Mouse (Mus musculus) heart, adult 18-20 months (tissue): ENCODE measurements around the gene Duoxa2. TPM values are rescaled to one million over a fixed set of nuclear protein-coding genes. Genes with fewer than 3 reads are reported as not detected.
"Not testable (repeated sequence)": the region's sequence is repeated elsewhere in the genome, so short reads cannot be mapped to it uniquely, and the experiment has no call there.

Source experiments
- DNase-seq, 2 experiments: peaks; one replicate each; pipeline ENCODE4 v3.0.0; 2021 to 2022; ENCODE audit warnings: mixed read lengths in 1 of 2
- total RNA-seq, 2 experiments: library from RNA; stranded (reverse); gene quantifications; 2 replicates each; pipeline ENCODE4 v1.2.3; 2021

The Duoxa2 gene
- total RNA-seq, 2 experiments from 2014 or later, result 0.18 TPM; not detected in 1

DNA sequence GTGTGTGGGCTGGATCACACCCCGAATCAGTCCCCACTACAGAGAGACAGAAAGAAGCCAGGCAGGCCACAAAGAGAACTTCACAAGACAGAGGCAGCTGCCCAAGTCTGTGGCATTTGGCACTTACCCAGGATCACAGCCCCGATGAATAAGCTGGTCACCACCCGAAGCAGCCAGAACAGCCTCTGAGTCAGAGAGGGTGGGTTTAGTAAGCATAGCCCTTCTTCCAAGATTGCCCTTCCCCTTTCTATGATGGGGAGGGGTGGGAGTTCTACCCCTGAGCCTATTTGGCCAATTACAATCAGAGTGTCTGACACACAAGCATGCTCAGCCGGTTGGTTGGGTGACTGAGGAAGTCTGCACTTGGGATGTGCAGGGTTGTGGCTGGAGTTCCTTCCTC, 7.5 kb downstream of the Duoxa2 start:
- DNase-seq, result no peak

DNA sequence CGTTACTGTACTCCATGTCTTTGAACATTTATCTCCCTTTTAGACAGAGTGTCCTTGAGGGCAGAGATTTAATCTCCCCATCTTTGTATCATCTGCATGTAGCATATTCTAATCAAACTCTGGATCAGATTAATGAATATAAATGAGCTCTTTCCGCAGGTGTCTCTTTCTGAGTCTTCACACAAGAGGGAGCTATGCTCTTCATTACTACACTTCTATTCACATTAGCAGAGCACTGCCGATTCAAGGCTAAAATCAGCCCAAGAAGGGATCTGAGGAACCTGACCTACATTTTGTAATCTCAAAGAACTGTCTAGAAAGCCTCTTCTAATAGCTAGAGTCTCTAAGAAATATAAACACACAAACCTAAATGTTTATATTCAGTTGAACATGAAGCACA, 10.9 kb downstream of the Duoxa2 start:
- DNase-seq, result no peak

GRCm38 (mm10) chr2:122311561-122311960, 12.9 kb downstream of the Duoxa2 start:
- DNase-seq, result no peak

GRCm38 (mm10) chr2:122312722-122313417, 14.2 kb downstream of the Duoxa2 start:
- peak; percentile 27 to 84 for DNase-seq

DNA sequence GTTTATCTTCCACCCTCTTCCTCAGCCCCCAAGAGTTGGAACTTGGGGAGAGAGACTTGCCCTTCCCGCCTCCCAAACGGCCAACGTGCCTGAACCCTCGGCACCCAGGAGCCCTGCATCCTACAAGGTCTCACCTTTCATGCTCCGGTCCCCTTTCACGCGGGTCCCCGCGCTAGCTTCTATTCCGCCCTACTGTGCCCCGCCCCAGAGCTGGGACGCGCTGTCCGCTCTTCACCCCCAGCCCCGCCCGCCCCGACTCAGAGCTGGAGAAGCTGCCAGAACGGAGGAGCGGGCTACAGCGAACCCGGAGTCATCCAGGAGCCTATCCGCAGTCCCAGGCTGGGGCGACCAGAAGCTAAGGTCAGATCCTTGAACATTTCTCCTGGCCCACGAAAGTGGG, 14.8 kb downstream of the Duoxa2 start, which contains the start of gene Duoxa1:
Duoxa1 (minus strand) TSS at position 195 of the 400 bp plus-strand sequence.
- DNase-seq, result peak in 1 of 2 experiments; percentile 12

- DNase-seq, result no peak
These were observed 16.7 kb downstream of the Duoxa2 start, which contains the start of gene Duox1 for GRCm38 (mm10) chr2:122315372-122315771. Gene Duox1, plus strand, starts transcription at chr2:122315672.

GRCm38 (mm10) chr2:122317384-122317783, 18.7 kb downstream of the Duoxa2 start:
- no peak for DNase-seq

- DNase-seq, result no peak
These were observed 25.3 kb downstream of the Duoxa2 start for GRCm38 (mm10) chr2:122323960-122324359.

- DNase-seq, result no peak
These were observed 25.9 kb downstream of the Duoxa2 start for GRCm38 (mm10) chr2:122324586-122324985.

- no peak for DNase-seq
These were observed 26.7 kb downstream of the Duoxa2 start for GRCm38 (mm10) chr2:122325361-122325760.

DNA sequence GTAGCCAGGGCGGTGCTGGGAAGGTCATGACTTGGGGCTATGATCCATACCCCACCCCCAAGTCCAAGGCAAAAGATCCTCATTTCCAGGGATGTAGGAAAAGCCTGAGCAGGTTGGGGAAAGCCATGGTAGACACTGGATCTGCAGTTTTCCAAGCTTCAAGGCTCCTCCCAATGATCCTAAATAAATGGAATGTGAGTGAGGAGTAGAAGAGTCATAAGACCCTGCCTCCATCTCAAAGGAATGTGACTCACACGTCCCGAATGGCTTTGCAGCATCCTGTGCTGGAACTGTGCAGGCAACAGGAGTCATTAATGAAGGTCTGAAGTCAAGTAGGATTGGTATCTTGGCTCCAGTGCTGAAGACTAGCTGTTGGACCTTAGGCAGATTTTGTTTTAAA, 29.3 kb downstream of the Duoxa2 start:
- DNase-seq, result no peak

GRCm38 (mm10) chr2:122330317-122330716, 31.6 kb downstream of the Duoxa2 start:
- not testable (repeated sequence) for DNase-seq

GRCm38 (mm10) chr2:122332222-122332621, 33.5 kb downstream of the Duoxa2 start:
- no peak for DNase-seq

DNA sequence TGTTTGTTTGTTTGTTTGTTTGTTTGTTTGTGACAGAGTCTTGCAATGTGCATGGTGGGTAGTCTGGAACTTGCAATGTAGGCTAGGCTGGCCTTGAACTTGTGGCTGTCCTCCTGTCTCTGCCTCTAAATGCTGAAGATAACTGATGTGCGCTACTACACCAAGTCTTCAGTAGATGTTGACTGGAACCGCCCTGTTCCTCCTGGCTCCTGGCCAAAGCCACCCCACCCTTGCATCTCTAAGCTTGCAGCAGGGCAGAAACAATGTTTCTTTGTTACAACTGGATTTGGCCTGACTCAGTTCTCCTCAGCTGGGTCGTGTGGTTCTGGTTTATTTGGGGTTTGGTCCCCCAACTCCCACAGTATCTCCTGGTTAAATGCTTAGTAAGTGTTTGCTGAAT, 35.5 kb downstream of the Duoxa2 start:
- no peak for DNase-seq

DNA sequence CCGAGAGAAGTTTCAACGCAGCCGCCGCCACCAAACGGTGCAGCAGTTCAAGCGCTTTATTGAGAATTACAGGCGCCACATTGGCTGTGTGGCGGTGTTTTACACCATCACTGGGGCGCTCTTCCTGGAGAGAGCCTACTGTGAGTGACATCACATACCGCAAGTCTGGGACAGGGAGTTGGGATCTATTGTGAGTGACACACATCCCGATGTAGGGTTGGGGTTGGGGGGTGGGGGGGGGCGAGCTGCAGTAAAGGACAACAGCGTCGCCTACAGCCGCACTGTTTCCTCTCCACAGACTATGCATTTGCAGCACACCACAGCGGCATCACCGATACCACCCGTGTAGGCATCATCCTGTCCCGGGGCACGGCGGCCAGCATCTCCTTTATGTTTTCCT, 38.6 kb downstream of the Duoxa2 start:
- no peak for DNase-seq

GRCm38 (mm10) chr2:122345106-122345893, 46.6 kb downstream of the Duoxa2 start:
- DNase-seq, result no peak

GRCm38 (mm10) chr2:122346164-122346563, 47.5 kb downstream of the Duoxa2 start:
- DNase-seq, result not testable (repeated sequence)

GRCm38 (mm10) chr2:122347257-122347656, 48.6 kb downstream of the Duoxa2 start:
- no peak for DNase-seq

GRCm38 (mm10) chr2:122348531-122349131, 49.9 kb downstream of the Duoxa2 start:
- DNase-seq, result peak; percentile 94

DNA sequence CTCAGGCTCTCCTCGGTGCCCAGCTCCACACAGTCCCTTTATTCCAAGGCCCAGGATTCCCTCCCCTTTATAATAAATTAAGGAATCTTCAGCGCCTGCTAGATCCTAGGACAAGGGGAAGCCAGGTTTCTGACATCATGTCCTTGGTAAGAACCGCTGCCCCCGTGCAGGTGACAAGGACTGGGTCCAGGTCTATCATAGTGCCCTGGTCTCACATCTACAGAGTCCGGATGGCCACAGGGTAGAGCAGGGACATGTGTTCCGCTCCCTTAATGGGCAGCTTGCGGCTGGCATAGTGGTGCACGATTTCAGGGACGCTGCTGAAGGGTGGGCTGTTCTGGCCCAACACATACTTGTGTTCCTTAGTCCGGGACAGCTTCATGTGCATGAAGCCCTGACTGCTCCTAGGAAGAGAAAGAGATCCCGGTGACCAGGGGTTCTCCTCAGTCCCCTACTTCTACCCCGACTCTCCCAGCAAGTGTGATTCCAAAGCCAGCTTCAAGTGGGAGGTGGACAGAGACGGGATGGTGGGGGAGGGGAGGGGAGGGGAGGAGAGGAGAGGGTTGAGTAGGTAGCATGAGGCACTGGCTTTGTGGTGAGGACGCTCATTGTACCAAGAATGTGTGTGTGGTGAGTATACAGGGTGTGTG, 50.6 kb downstream of the Duoxa2 start:
- DNase-seq, result no peak

DNA sequence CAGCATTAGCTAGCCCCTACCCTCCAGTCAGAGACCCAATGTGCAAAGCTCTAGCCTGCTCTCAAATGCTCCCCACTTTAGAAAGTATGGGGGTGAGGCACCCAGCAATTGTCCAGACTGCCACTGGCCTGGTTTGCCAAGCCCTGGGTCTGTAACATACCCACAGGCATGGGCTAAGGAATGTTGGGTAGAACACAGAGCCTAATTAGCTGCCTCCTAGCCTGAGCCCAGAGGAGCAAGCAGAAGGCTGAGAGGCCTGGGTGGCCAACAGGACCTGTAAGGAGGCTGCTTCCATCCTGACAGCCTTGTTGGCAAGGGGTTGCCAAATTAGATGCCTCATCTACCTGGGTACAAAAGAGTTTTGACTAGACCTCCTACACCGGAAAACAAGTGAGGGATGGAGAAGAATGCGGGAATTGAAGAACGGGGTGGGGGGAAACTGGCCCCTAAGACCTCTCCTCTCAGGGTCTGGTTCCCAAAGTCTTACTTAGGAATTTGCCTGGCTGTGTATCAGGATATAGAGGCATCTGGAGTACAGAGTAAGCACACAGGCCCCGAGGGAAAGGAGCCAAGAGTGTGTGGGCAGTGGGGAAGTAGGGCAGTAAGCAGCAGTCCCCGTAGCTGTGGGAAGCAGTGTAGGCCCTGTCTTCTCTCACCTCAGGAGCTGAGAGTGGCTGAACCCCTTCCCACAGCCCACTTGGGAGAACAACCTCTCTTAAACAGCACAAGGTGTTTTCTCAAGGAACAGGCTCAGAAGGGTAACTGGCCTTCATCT, 52.6 kb downstream of the Duoxa2 start:
- no peak for DNase-seq

DNA sequence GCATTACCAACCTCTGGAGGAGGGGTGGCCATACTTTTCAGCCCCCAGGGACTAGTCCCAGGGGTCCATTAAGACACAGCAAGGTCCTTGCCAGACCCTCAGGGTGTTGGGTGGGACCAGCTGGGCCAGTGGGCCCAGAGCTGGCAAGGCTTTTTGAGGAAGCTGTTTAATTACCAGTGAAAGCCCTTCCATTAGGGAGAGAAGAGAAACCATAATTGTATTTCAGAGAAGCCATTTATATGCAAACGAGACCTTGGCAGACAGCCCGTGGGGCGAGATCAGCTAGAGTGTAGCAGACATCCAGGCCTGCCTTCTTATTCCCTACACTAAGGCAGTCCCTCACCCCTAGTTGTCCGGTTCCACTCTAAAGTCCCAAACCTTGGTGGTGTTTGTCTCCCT, 53.2 kb downstream of the Duoxa2 start:
- DNase-seq, result no peak
